Mouse (Mus musculus) ovary, adult 18-20 months (tissue): ENCODE measurements around the gene Taar5.

Experiments used
- DNase-seq: peaks from one replicate; pipeline ENCODE4 v3.0.0; 2022; ENCODE audit warnings: low spot score, mixed read lengths

The Taar5 gene

DNA sequence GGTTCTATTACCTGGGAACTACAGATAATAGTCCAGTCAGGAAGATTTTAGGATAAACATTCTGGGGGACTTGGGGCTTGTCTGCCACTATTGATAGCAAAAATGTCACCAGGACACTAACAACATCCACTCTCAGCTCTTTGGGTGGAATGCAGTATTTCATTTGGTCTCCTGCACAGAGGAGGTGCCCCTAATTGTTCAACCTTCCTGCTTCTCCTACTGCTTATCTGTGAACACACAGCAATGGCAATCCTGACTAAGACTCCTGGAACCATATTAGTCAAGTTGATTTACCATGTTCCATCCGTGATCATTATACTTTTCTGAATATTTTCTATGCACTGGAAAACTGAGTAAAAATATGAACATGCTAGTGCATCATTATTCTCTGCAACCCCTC lies 37.6 kb downstream of the Taar5 start:
- DNase-seq: no peak
